Mouse (Mus musculus) adrenal gland, adult (tissue): Measurements from ENCODE around the gene P3h2.

Experiments
- DNase-seq, 2 experiments: peaks; one replicate each; pipeline ENCODE4 v3.0.0; 2022 to 2023; ENCODE audit warnings: low spot score in 1 of 2; ENCODE audit not compliant: inconsistent age in 2 of 2

The P3h2 gene

DNA sequence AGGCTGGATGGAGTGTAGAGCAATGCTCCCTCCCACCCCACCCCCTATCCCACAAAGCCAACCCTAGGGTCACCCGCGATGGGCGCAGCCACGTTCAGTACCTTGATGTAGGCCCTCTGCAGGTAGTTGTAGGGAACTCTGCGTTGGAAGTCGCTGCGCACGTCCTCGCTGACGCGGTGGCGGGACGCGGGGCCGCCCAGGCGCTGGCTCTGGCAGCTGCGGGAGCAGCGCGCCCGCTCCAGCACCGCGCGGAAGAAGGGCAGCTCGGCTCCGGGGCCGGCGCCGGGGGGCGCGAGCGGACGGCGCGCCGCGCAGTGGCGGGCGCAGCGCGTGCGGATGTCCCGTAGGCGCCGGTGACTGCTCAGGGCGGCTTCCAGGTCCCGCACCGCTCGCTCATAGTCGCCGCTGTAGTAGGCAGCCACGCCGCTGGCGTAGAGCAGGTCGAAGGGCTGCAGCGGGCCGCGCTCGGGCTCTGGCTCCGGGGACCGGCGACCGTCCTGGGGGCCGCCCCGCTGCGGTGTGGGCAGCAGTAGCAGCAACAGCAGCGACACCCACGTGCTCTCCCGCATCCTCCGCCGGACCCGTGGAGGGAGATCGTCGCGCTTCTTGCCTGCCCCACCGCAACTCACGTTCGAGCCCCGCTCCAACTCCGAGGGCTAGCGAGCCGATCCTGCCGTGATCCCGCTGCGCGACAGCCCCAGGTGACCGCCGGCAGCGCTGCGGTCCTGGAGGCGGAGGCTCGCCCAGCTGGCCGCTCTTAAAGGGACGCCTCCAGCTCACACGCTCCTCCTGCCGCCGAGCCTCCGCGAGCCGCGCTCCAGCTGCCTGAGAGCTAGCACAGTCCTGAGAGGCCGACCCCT is at the start of gene P3h2:
TSS of gene P3h2 (minus strand) at position 670 of the 860 bp plus-strand sequence.
- DNase-seq = peak; percentile 77 to 90

GRCm38 (mm10) chr16:26152258-26152657 is 46.7 kb upstream of the P3h2 start:
- no peak for DNase-seq

DNA sequence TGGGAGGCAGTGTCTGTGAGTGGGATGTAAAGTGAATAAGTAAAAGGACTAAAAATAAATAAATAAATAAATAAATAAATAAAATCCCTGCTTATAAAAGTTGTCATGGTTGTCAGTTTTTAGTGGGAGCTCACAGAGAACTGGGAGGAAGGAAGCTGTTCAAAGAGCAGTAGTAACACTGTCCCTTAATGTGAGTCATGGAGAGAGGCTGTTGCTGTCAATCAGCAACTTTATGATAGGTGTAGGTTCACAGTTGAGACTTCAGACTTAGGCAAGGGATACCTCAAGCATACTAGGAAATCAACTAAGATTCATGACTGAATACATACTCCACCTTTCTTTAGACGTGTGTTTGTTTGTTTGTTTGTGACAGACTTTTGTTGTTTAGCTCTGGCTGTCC is 45.4 kb upstream of the P3h2 start:
- DNase-seq = no peak

GRCm38 (mm10) chr16:26146853-26147252 is 41.3 kb upstream of the P3h2 start:
- DNase-seq = no peak

GRCm38 (mm10) chr16:26131126-26131525 is 25.5 kb upstream of the P3h2 start:
- no peak for DNase-seq

- DNase-seq = no peak
These were observed 1.0 kb upstream of the P3h2 start for GRCm38 (mm10) chr16:26106618-26107017.

GRCm38 (mm10) chr16:26106041-26106617 is 545 bp upstream of the P3h2 start:
- DNase-seq = peak; percentile 11 to 52

DNA sequence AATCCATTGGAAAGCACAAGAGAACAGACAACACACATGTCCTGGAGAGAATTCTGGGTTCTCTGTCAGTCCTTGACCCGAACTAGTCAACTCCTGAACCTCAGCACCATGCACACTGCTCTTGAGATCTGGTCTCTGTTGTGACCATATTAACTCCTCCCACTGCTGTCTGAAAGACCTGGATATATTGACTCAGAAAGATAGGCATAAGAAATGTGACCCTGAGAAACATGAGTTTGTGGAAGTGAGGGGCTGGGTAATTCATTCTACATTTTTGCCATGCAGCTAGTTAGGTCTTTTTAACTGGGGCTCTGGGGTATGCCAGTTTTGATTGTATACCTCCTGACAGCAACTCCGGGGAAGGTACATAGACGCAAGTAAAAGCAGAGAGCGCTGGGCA is 1.3 kb downstream of the P3h2 start:
- DNase-seq = peak in 1 of 2 experiments; percentile 37

GRCm38 (mm10) chr16:26102856-26103255 is 2.7 kb downstream of the P3h2 start:
- DNase-seq = no peak

DNA sequence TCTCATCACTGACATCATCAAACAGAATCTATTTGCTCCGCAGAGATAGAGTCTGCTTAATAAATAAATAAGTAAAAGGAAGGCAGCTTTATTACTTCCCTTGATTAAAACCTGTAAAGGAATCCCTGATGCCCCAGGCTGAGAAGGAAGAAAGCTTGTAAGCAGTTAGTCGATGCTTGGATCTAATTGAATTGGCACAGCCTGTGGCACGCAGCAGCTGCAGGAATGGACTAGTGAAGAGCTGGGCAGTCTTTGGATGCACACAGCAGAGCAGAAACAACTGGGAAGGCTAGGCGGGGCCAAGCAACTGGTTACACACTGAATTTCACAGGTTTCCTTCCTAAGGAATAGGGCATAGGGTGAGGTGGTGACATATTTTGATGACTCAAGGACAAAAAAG is 5.4 kb downstream of the P3h2 start:
- no peak for DNase-seq

DNA sequence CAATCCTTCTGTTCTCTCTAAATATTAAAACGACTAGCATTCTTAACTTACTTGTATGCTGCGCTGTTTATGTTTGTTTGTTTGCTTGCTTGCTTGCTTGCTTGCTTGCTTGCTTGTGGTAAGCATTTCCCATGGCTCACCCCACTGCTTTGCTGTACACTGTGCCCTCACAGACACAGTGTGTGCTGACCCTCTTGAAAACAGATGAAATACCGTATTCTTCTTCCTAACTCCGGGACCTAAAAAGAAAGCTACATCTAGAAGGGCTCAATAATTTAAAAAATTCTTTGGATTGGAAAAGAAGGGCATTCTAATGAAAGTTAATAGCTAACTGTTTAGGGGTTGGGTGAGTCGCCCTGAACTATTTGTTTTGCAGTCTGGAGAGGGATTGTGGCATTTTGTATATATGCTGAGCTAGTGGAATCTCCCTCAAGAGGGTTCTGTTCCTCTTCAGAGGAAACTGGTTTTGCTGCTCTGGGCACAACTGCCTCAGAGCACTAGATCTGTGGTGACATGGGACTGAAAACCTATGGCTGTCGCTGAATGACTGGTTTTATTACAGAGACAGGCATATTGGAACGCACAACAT is 9.8 kb downstream of the P3h2 start:
- DNase-seq = no peak

GRCm38 (mm10) chr16:26093888-26094287 is 11.7 kb downstream of the P3h2 start:
- no peak for DNase-seq

DNA sequence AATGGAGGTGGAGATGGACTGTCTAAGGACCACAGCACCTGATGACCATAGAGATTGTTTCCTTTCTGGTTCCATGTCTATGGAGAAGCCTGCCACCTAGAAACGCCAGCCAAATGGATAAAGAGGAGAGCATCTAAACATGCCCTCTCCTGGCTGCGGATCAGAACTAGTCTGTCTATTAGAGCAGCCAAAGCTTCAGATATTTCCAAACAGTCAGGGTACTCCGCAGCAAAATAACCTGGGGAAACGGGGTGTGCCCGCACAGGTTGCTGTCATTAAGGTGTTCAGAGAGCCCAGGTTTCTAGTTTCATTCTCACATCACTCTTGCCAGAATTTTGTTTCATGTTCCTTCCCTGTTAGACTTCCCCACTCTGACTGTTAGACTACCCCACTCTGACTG is 16.6 kb downstream of the P3h2 start:
- no peak for DNase-seq

DNA sequence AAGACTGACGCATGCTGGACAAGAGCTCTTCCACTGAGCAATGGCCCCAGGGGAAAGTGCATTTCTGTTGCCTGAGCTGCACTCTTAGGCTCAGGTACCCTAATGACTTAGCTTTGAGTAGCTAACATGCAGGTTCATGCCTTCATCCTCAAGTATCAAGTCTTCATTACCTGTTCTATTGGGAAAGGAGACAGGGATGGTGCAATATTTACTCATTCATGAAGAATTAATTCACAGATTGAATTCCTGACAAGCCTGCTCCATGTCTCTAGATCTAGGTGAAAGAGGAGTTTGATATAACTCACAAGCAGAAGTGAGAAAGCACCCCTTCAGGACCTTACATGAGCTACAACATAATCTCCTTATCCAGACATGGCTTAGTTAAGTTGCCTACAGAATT is 17.3 kb downstream of the P3h2 start:
- DNase-seq = no peak

DNA sequence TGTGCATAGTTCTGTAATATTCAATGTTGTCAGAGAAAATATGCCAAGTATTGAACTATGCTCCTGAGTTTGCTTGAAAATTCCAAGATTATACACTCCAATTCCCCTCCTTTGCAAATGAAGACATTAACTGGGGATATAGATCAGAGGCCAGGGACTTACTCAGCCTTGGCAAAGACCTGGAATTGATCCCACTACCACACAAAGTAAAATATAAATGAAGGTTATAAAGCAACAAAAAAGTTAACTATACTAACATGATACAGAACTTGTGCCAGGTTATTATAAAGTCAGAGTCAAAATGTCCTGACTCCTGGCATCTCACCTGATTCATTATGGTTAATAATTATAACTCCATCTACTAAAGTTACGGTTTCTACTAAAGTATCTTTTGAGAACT is 18.6 kb downstream of the P3h2 start:
- no peak for DNase-seq

- no peak for DNase-seq
These were observed 20.4 kb downstream of the P3h2 start for GRCm38 (mm10) chr16:26085160-26085559.

DNA sequence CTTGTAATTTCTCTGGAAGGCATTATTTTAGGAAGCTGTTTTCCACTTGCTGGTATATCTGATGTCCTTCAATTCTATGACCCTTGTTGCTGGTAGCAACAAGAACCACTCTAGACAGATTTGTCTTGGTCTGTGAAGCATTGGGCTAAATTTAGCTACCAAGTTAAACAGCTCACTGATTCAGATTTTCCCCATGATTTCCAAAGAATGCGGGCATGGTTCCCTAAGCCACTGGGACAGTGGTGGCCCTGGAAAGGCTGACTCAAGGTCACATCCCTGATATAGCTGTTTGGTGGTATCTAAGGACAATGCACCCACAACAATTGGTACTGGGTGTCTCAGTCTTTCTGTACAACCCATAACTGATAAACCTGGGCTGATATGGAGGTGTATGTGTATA is 22.8 kb downstream of the P3h2 start:
- DNase-seq = peak; percentile 77 to 91

DNA sequence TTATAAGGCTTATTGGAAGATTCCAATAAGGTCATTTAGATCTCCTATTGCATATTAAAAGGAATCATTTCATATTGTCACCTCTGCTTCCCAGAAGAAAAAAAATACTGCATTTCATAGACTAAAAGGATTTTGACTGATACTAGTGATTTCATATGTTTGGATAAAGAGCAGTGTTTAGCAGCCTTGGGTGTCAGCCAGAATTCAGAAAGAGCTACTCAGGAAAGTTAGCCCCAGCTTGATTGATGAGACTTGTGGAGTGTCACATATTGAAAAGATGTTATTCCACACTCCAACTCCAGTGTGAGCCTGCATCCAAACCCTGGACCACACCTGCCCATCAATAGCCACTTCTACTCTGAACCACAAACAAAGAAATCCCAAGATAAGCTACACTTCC is 23.2 kb downstream of the P3h2 start:
- DNase-seq = peak in 1 of 2 experiments; percentile 74

GRCm38 (mm10) chr16:26078923-26079351 is 26.6 kb downstream of the P3h2 start:
- DNase-seq = no peak

DNA sequence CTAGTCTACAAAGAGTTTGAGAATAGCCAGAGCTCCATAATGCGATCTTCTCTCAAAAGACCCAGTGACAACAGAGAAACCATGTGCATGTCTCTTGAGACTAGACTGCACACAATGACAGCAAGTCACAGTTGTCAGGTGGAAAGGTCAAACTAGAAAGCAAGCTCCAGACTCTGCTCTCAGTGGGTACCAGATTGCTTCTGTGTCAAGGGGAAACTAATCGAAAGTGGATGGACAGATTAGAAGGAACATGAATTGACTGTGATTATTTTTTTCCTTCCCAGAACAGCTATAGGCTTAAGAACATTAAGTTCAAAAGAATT is 27.5 kb downstream of the P3h2 start:
- no peak for DNase-seq

- no peak for DNase-seq
These were observed 28.1 kb downstream of the P3h2 start for GRCm38 (mm10) chr16:26077246-26078099.
